Mouse (Mus musculus) frontal cortex, adult (tissue): ENCODE data around the gene Kiss1r.
"Not testable (repeated sequence)": the region's sequence is repeated elsewhere in the genome, so short reads cannot be mapped to it uniquely, and the experiment has no call there.

Experiments
- ATAC-seq: cut with Nextera tagmentation; 2 replicates; pipeline ENCODE4 v1.9.2; 2017; ENCODE audit warnings: mild to moderate bottlenecking, moderate library complexity, mixed read lengths; ENCODE audit not compliant: low TSS enrichment

The Kiss1r gene

GRCm38 (mm10) chr10:79916808-79917531 lies at the start of gene Kiss1r:
Kiss1r (plus strand) TSS chr10:79916971.
- ATAC-seq, result peak; percentile 81

DNA sequence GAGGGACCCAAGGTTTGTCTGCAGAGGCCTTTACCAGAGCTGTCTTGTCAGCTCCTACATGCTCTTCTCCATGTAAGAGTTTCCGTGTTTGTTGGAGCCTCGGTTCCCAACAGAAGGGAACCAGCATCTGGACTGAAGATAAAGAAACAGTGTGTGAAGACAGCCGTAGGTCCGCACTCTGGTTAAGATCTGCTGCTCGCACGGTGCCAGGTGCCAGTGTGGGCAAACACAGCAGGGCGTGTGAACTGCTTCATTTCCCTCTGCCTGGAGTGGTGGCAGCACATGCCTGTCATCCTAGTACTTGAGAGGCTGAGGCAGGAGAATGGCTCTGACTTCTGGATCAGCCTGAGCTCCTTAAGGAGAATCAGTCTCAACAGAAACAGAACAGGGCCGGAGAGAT lies 44.9 kb upstream of the Kiss1r start:
- ATAC-seq, result peak; percentile 41; the same call in 1 of the 2 replicates

GRCm38 (mm10) chr10:79872862-79873261 lies 43.9 kb upstream of the Kiss1r start:
- no peak for ATAC-seq

DNA sequence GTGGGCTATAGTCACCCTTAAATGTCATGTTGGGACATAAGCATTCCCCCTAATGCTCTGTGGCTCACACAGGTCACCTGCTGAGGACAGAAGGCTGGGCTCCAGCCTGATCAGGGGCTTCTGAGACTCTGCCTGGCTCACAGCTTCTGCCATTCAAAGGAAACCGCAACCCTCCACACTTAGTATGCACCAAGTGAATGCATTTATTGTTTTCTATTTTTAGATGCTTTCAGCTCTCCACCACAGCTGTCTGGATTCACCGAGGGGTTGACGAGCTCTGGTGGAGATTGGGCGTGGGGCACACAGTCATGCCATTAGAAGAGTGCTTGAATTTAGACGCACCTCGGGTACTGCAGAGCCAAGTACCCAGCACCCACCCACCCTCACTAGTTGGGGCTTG lies 43.5 kb upstream of the Kiss1r start:
- no peak for ATAC-seq

- no peak for ATAC-seq
Measured at GRCm38 (mm10) chr10:79873715-79874289, 43.0 kb upstream of the Kiss1r start.

GRCm38 (mm10) chr10:79874290-79874862 lies 42.4 kb upstream of the Kiss1r start, which contains the start of the genes Prtn3 and Plppr3:
Prtn3 (plus strand) TSS chr10:79874476.
Plppr3 (minus strand) TSS chr10:79874634.
- ATAC-seq, result peak; percentile 14; the same call in 1 of the 2 replicates

DNA sequence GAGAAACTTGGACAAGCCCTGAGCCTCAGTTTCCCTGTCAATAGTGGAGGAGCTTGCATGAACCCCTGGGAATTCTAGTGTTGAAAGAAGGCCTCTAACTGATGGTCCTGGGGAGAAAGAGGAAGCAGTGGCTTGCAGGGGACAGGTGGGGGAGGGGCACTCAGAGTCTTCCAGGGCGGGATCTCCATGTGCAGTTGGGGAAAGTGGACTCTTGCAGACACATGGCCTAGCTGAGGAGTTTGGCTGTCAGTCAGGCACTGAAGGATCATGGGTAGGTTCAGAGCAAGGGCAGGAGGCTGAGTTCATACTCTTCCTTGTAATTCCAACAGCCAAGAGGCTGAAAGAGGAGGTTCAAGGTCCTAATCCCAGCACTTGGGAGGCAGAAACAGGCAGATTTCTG lies 39.6 kb upstream of the Kiss1r start:
- no peak for ATAC-seq

- no peak for ATAC-seq
Measured at GRCm38 (mm10) chr10:79877757-79878156, 39.0 kb upstream of the Kiss1r start.

- no peak for ATAC-seq
Measured at GRCm38 (mm10) chr10:79879527-79879926, 37.2 kb upstream of the Kiss1r start.

GRCm38 (mm10) chr10:79880721-79881120 lies 36.0 kb upstream of the Kiss1r start:
- no peak for ATAC-seq

- no peak for ATAC-seq
Measured at GRCm38 (mm10) chr10:79881981-79882380, 34.8 kb upstream of the Kiss1r start.

- ATAC-seq, result peak; percentile 85
Measured at GRCm38 (mm10) chr10:79883297-79884084, 33.3 kb upstream of the Kiss1r start.

GRCm38 (mm10) chr10:79884446-79884845 lies 32.3 kb upstream of the Kiss1r start:
- no peak for ATAC-seq

DNA sequence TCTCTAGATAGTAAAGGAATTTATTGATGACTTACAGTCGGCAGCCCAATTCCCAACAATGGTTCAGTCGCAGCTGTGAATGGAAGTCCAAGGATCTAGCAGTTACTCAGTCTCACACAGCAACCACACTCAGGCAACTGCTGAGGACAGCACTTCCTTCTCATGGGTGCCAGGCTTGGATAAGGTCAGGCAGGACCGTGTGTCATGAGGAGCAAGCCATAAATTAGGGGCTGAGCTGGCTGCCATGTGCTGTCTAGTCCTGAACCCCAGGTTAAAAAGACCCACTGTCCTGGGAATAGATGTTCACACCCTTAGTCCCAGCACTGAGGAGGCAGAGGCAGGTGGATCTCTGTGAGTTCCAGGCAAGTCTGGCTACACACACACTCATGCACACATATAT lies 31.8 kb upstream of the Kiss1r start:
- ATAC-seq, result not testable (repeated sequence)

- no peak for ATAC-seq
Measured at GRCm38 (mm10) chr10:79886054-79886453, 30.7 kb upstream of the Kiss1r start, which contains the start of gene Elane. Elane (plus strand) TSS chr10:79886247.

DNA sequence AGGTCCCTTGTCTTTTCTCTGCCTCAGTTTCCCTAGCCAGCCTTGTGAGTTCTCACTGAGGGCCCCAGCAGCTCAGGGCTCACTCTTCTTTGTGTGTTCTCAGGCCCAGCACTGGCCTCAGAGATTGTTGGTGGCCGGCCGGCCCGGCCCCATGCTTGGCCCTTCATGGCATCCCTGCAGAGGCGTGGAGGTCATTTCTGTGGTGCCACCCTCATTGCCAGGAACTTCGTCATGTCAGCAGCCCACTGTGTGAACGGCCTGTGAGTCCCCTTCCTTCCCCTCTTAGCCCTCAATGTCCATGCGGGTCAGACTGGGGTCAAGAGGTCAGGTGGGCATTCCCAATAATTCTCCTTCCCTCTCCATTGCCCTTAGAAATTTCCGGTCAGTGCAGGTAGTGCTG lies 30.2 kb upstream of the Kiss1r start:
- ATAC-seq, result no peak

- no peak for ATAC-seq
Measured at GRCm38 (mm10) chr10:79889386-79889785, 27.4 kb upstream of the Kiss1r start.

- ATAC-seq, result no peak
Measured at GRCm38 (mm10) chr10:79890670-79891069, 26.1 kb upstream of the Kiss1r start, which contains the start of gene Cfd. Cfd (plus strand) TSS chr10:79890853.

DNA sequence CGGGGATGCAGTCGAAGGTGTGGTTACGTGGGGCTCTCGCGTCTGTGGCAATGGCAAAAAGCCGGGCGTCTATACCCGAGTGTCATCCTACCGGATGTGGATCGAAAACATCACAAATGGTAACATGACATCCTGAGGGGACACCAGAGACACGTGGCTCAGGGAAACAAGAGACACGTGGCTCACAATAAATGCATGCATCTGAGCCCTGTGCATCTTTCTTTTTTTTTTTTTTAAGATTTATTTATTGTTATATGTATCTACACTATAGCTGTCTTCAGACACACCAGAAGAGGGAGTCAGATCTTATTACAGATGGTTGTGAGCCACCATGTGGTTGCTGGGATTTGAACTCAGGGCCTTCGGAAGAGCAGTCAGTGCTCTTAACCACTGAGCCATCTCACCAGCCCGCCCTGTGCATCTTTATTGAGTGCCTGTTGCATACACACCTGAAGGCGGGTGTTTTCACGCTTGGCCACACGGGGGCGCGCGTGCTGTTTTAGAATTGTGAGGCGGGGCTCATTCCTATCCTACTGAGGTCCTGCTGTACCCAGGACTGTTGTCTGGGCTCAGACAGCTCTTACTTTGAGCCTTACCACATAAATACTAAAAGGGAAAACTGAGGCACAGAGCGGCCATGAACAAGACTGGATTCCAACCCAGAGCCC lies 24.2 kb upstream of the Kiss1r start:
- ATAC-seq, result peak; percentile 73; the same call in 1 of the 2 replicates

DNA sequence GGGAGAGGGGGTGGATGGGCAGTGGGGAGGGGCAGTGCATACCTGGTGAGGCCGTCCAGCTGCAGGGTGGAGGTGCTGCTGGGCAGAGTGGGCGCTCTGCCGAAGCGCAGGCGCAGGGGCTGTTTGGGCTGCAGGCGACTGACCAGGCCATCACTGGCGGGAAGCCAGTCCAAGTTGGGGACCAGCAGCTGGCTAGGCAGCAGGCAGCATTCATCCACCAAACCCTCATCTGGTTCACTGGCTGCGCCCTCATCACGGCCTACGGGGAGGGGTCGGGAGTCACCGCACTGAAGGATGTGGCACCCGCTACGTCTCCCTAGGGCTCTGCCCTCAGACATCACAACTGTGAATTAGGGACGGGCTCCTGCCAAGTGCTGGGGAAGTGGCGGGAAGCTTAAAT lies 20.5 kb upstream of the Kiss1r start:
- ATAC-seq, result no peak

GRCm38 (mm10) chr10:79896814-79897213 lies 20.0 kb upstream of the Kiss1r start:
- ATAC-seq, result no peak
